Mouse (Mus musculus): ENCODE results near the gene Crybg2. TPM values are rescaled to one million over a fixed set of nuclear protein-coding genes. Genes with fewer than 3 reads are reported as not detected.

The Crybg2 gene
- total RNA-seq, 2 experiments from 2014 or later: not detected

DNA sequence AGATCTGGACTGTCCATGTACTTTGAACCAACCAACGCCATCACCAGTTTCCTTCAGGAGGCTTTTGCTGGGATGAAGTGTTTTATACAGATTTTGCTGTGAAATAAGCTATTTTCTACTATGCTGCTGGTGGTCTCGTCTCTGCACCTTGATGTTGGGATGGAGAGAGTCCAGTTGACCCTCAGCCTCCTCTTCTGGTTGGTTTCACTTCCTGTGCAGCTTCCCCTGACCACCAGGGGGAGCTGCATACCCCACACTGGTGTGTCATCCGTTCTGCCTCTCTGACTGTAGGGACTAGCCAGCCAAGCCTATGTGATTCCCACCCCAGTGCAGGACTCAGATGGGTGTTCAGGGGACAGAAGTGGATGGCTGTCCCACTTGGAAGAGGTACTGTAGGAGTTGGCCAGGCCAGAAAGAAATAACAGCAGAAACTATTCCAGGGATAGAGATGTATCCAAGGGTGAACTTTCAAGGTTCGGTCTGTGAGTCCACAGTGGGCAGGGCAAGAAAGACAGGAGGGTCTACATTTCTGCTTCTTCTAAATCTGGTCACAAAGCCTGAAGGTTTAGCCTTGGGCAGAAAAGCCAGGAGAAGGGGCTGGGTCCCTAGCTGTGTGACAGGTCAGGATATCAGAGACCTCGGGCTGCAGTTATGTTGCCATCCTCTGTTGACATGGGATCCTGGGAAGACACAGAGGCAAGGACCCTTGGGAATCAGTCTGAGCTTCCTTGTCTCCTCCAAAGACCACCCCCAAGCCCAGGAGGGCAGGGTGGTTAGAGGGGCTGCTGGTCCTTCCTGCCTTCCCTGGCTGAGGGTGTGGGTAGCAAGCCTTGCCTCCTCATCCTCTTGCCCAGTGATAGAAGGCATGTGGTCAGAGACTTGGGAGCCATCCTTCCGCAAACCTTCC is 32.0 kb downstream of the Crybg2 start:
- intact Hi-C loops (cut with DNase I): no loop called here
- DNase-seq: peak in 1 of 2 experiments; percentile 39

- no peak for DNase-seq
- intact Hi-C loops (cut with DNase I): no loop called here
These were observed 33.5 kb downstream of the Crybg2 start for GRCm38 (mm10) chr4:134094004-134094564.

DNA sequence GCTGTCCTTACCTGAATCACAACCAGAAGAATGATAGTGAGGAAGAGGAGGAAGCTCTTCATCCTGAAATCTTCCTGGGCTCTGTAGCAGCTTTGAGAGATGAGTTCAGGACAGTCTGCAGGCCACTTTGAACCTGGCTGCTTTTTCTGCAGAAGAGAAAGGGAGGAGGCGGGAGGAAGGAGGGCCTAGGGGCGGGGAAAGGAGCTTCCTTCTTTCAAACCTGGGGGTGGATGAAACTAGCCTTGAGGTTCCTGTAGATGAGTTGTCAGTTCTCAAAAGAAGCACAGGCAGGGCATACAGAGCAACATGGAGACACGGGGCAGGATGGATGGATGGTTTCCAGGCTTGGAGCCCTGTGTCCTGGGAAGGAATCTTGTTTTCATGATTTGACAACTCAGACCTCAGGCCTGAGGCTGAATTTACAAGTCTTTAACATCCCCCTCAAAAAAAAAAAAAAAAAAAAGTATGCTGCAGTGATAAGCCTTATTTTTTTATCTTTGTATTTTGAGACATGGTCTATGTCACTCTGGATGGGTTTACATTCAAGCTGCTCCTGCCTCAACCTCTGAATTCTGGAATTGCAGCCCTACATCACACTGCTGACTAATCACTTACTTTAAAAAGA is 34.4 kb downstream of the Crybg2 start, which contains the start of gene Cd52:
Gene Cd52 (minus strand): TSS at position 160 of the 625 bp plus-strand sequence.
- no peak for DNase-seq
- intact Hi-C loops (cut with DNase I): no loop called here

GRCm38 (mm10) chr4:134096120-134096519 is 35.5 kb downstream of the Crybg2 start:
- intact Hi-C loops (cut with DNase I): no loop called here

GRCm38 (mm10) chr4:134097015-134097608 is 36.5 kb downstream of the Crybg2 start:
- intact Hi-C loops (cut with DNase I): no loop called here
- no peak for DNase-seq

More at GRCm38 (mm10) chr4:134096120-134096519, 35.5 kb downstream of the Crybg2 start:
- DNase-seq: no peak

DNA sequence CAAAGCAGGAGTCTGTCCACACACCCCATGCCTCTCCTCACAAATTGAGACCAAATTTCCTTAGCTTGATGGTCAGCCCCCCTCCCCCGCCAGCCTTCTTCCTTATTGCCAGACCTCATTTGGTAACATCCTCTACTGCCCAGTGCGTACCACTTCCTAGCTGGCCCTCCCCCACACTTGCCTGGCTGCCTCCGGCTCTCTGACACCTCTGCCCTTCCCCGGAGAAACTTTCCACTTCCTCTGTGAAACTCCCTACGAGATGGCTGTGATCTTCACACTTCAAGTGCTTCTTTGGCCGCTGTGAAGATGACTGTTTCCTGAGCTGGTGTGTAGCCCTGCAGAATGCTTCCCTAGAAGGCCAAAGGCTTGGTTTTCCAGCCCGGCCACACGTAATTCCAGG is 38.0 kb downstream of the Crybg2 start:
- intact Hi-C loops (cut with DNase I): no loop called here
- DNase-seq: no peak

- DNase-seq: no peak
- intact Hi-C loops (cut with DNase I): no loop called here
These were observed 39.6 kb downstream of the Crybg2 start for GRCm38 (mm10) chr4:134100245-134100644.

DNA sequence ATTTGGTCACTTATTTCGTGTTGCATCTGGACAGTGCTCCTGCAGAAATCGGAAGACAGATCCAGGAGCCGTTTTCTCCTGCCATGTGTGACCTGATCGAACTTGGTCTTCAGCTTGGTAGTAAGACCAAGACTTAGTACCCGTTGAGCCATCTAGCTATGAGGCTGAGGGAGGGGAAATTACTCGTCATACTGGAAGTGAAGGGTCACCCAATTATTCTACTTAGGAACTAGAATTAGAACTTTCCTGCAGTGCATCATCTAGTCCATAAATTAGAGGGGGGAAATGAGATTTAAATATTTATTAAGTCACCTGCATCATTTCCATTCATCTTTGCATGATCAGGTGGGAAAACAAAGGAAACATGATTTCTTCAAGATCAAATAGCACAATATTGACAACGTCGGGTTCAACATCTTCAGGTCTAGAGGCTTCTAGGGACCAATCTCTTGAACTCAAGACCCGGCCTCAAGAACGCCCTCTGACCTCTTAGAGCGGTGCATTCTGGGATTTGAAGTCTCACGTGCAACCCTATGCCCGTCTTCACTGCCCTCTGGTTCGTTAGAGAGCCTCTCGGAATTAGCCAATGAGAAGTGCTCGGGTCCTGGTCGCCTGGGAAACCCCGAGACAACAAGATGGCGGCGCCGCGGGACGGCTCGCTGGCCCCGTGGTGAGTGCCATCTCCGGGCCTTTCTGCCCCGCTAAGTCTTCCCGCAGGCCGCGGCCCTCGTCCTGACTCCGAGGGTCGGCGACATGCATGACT is 41.5 kb downstream of the Crybg2 start, which contains the start of gene Ubxn11:
Gene Ubxn11 (plus strand): TSS at position 592 of the 763 bp plus-strand sequence.
- intact Hi-C loops (cut with DNase I): no loop called here
- DNase-seq: peak; percentile 68 to 70

GRCm38 (mm10) chr4:134102742-134103119 is 42.1 kb downstream of the Crybg2 start:
- no peak for DNase-seq
- intact Hi-C loops (cut with DNase I): no loop called here

GRCm38 (mm10) chr4:134106105-134106504 is 45.5 kb downstream of the Crybg2 start:
- no peak for DNase-seq
- intact Hi-C loops (cut with DNase I): no loop called here

DNA sequence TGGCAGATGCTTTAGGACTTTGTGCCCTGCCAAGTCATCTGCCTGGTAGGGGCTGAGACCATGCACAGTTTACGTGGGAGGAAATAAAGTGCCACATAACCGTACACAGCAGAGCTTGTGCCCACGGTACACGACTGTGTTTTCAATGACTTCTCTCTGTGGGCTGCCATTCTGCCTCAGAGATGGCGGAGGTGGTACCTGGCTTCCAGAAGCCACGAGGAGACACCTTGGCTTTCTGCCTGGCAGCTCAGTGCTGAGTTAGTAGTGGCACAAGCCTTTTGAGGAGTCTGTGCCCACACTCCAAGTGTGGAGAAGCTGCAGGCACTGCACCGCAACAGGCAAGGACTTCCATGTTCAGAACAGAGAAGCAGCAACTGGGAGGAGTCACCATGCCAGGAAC is 47.1 kb downstream of the Crybg2 start:
- intact Hi-C loops (cut with DNase I): no loop called here

GRCm38 (mm10) chr4:134108196-134108595 is 47.6 kb downstream of the Crybg2 start:
- intact Hi-C loops (cut with DNase I): no loop called here
- no peak for DNase-seq

More for the DNA sequence above, 47.1 kb downstream of the Crybg2 start:
- no peak for DNase-seq

- intact Hi-C loops (cut with DNase I): no loop called here
These were observed 50.0 kb downstream of the Crybg2 start for GRCm38 (mm10) chr4:134110653-134111052.

GRCm38 (mm10) chr4:134112403-134112802 is 51.8 kb downstream of the Crybg2 start:
- no peak for DNase-seq
- intact Hi-C loops (cut with DNase I): no loop called here

More at GRCm38 (mm10) chr4:134110653-134111052, 50.0 kb downstream of the Crybg2 start:
- DNase-seq: no peak

- intact Hi-C loops (cut with DNase I): no loop called here
- DNase-seq: no peak
These were observed 52.9 kb downstream of the Crybg2 start for GRCm38 (mm10) chr4:134113356-134113994.

DNA sequence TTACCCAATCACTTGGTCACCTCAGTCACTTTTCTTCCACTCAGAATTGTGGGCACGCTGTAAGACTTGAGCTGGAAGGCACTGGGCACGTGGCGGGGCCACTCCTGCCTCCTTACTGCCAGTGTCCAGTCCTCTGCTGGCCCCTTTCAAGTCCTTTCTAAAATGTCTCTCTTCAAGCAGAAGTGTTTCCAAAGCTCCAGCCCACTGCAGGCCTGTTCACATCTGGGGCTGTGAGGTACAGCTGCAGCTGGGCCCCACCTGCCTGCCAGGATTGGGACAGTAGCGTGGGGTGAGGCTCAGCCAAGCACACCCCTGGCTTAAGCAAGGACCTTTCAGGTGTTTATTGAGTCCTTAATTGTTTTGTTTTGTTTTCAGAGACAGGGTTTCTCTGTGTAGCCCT is 53.4 kb downstream of the Crybg2 start:
- intact Hi-C loops (cut with DNase I): no loop called here
- DNase-seq: no peak

- intact Hi-C loops (cut with DNase I): no loop called here
These were observed 54.9 kb downstream of the Crybg2 start for GRCm38 (mm10) chr4:134115215-134116144.

DNA sequence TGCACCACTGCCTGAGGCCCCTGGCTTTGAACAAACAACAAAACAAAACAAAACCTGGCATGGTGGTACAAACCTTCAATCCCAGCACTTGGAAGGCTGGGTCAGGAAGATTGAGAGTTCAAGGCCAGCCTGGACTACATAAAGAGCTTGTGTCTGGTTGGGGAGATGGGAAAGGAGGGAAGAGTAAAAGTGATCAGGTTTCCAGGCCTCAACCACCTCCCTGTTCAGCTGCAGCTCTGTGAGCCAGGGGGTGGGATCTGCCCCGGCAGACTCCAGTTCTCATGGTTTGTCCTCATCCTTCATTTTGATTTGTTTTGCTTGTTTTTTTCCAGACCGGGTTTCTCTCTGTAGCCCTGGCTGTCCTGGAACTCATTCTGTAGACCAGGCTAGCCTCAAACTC is 55.9 kb downstream of the Crybg2 start:
- intact Hi-C loops (cut with DNase I): no loop called here
- no peak for DNase-seq

More at GRCm38 (mm10) chr4:134115215-134116144, 54.9 kb downstream of the Crybg2 start:
- DNase-seq: no peak

Data from gastrocnemius, postnatal 36 days (tissue).